Mouse (Mus musculus): ENCODE results near the gene Gas1.

DNA sequence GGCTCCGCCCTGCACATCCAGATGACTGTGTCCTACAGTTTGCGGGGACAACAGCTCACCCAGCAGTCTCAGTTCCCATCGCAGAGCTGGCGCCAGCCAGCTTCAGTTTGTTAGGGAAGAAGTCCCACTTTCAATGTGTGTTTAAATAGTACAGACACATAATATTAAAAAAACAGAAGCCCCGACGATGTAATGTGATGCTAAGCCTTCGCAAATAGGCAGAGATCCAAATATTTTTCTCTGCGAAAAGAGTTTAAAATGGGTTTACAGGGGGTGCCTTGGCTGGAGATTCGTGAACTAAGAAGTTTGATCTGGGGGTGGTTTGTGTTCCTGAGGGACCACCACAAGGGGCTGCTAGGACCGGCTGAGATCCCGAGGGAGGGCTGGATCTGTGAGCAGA is 45.2 kb upstream of the Gas1 start:
- no peak for TF ChIP-seq MYOD1 (IDR thresholded peaks at IDR 0.05; ENCODE audit: control insufficient read depth, insufficient read length, low read depth)
- no peak for TF ChIP-seq CTCF (IDR thresholded peaks at IDR 0.05; ENCODE audit: control insufficient read depth, insufficient read depth, insufficient read length)
- TF ChIP-seq MYOG (IDR thresholded peaks at IDR 0.05; ENCODE audit: control insufficient read depth, extremely low read depth, insufficient read length) = no peak
- no peak for TF ChIP-seq USF1 (IDR thresholded peaks at IDR 0.05; ENCODE audit: low read depth)
- TF ChIP-seq MAX (IDR thresholded peaks at IDR 0.05) = no peak
- no peak for TF ChIP-seq CEBPB (IDR thresholded peaks at IDR 0.05; ENCODE audit: low read depth)
- no peak for TF ChIP-seq FOSL1 (IDR thresholded peaks at IDR 0.05; ENCODE audit: insufficient read depth, low read length, poor library complexity, severe bottlenecking)

Measured in C2C12 (cell line).